Mouse (Mus musculus) liver, adult 2 months (tissue): ENCODE measurements around the gene Npw. TPM values are rescaled to one million over a fixed set of nuclear protein-coding genes. Genes with fewer than 3 reads are reported as not detected.

Source experiments
- DNase-seq: peaks from one replicate; pipeline ENCODE4 v3.0.0-alpha.2; 2011; ENCODE audit warnings: low read depth, low spot score; ENCODE audit errors: extremely low read depth
- H3K27ac ChIP-seq: fragments of 200-500 bp; replicated peaks from 2 replicates; pipeline ENCODE4 v1.5.1; 2012; ENCODE audit warnings: low read depth, mild to moderate bottlenecking, control low read depth, inconsistent platforms, low read length; ENCODE audit not compliant: insufficient read depth
- H3K27me3 ChIP-seq: fragments of 200-500 bp; 2 replicates; pipeline ENCODE4 v1.6.1; 2012; ENCODE audit warnings: mild to moderate bottlenecking, moderate library complexity, low read length, inconsistent platforms; ENCODE audit not compliant: control insufficient read depth, insufficient read depth
- H3K36me3 ChIP-seq: fragments of 200-500 bp; 2 replicates; pipeline ENCODE4 v1.6.1; 2012; ENCODE audit warnings: low read length, inconsistent platforms; ENCODE audit not compliant: control insufficient read depth, insufficient read depth
- H3K4me1 ChIP-seq: fragments of 200-500 bp; 2 replicates; pipeline ENCODE4 v1.6.1; 2011; ENCODE audit warnings: low read length; ENCODE audit not compliant: control insufficient read depth, insufficient read depth
- H3K4me3 ChIP-seq: fragments of 200-500 bp; 2 replicates; pipeline ENCODE4 v1.5.1; 2011; ENCODE audit warnings: low read depth, mild to moderate bottlenecking, control low read depth, low read length, moderate library complexity; ENCODE audit not compliant: insufficient read depth
- H3K79me2 ChIP-seq: fragments of 200-500 bp; 2 replicates; pipeline ENCODE4 v1.6.1; 2012; ENCODE audit warnings: inconsistent platforms, mild to moderate bottlenecking, low read length, moderate library complexity; ENCODE audit not compliant: control insufficient read depth, insufficient read depth
- H3K9ac ChIP-seq: fragments of 200-500 bp; 2 replicates; pipeline ENCODE4 v1.6.1; 2012; ENCODE audit warnings: low read depth, mild to moderate bottlenecking, control low read depth, inconsistent platforms, low read length
- CTCF ChIP-seq: fragments of 200-500 bp; IDR thresholded peaks from 2 replicates; pipeline ENCODE4 v1.5.1; 2011; ENCODE audit warnings: low read depth, low read length, control low read depth
- POLR2A ChIP-seq: fragments of 200-500 bp; IDR thresholded peaks from 2 replicates; pipeline ENCODE4 v1.6.1; 2011; ENCODE audit warnings: low read length, control low read depth; ENCODE audit not compliant: insufficient read depth; ENCODE audit errors: extremely low read depth
- WGBS: fragments of 180-500 bp; shearing (Covaris S2); methylation state at CpG from one replicate; pipeline ENCODE4 v1.1.7; 2018; 5-methylcytosine and 5-hydroxymethylcytosine counted together
- polyA plus RNA-seq: library from polyadenylated mRNA; depleted of rRNA; stranded (reverse); fragments of >200 nt; gene quantifications from 2 replicates; pipeline ENCODE4 v1.2.3, GENCODE M21; 2012; rRNA removed
- total RNA-seq: library from RNA; depleted of rRNA; stranded (reverse); fragments of >200 nt; gene quantifications from 2 replicates; pipeline ENCODE4 v1.2.3, GENCODE M21; 2014; rRNA removed

The Npw gene
- total and polyA plus RNA-seq, 2 experiments, result not detected

DNA sequence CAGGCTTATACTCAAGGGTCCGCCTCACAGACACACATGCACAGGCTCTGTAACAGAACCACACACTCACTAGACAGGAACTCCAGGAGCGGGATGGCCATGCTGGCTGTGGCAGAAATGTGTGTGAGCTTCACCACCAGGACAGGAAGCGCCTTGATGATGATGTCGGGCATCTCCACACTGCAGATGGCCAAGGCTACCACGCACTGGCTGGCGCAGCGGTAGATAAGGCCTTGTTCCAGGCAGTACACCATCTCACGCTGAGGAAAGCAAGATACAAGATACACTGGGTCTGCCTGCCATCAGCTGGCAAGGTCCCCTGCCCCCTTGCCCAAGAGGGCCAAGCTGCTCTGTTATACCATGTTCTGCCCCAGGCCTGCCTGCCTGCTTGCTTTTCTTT, 49.4 kb downstream of the Npw start:
- no peak for DNase-seq
- H3K4me1 ChIP-seq, result no peaks in the 10 kb centered on the region
- H3K36me3 ChIP-seq, result peaks cover 3% of the 10 kb centered on the region; the same call in 1 of the 2 replicates
- H3K27me3 ChIP-seq, result no peaks in the 10 kb centered on the region
- no peaks in the 10 kb centered on the region for H3K79me2 ChIP-seq
- H3K9ac ChIP-seq, result no peak overlapping the region
- no peak overlapping the region for H3K4me3 ChIP-seq
- TF ChIP-seq POLR2A (no peak), CTCF (no peak)
- WGBS, result 97% methylated on average over 8 of the region's 8 CpGs
- no peak overlapping the region for H3K27ac ChIP-seq

- TF ChIP-seq CTCF (no peak), POLR2A (no peak)
- no peak overlapping the region for H3K4me3 ChIP-seq
- no peaks in the 10 kb centered on the region for H3K27me3 ChIP-seq
- no peak for DNase-seq
- WGBS, result 91% methylated on average over 4 of the region's 4 CpGs
- H3K9ac ChIP-seq, result no peak overlapping the region
- no peaks in the 10 kb centered on the region for H3K36me3 ChIP-seq
- H3K79me2 ChIP-seq, result no peaks in the 10 kb centered on the region
- H3K4me1 ChIP-seq, result no peaks in the 10 kb centered on the region
- no peak overlapping the region for H3K27ac ChIP-seq
Measured at GRCm38 (mm10) chr17:24608370-24608769, 49.9 kb downstream of the Npw start.

Other genes starting within 250 kb of the Npw start
Only the 30 nearest of the 34 such genes appear.
- gene Eci1, start 231.8 kb downstream of the Npw start, total RNA-seq, result 176 and 218 TPM in 2 replicates
- 249 and 286 TPM in 2 replicates for gene Eci1, start 231.8 kb downstream of the Npw start, polyA plus RNA-seq
- gene Dnase1l2, start 215.4 kb downstream of the Npw start, total RNA-seq, result 0.74 and 1.2 TPM in 2 replicates
- 1.7 and 2.4 TPM in 2 replicates for gene Dnase1l2, start 215.4 kb downstream of the Npw start, polyA plus RNA-seq
- 5.6 and 6.7 TPM in 2 replicates for gene E4f1, start 188.1 kb downstream of the Npw start, total RNA-seq
- 21.6 and 33.3 TPM in 2 replicates for gene E4f1, start 188.1 kb downstream of the Npw start, polyA plus RNA-seq
- 9.2 and 11.9 TPM in 2 replicates for gene Pgp, start 188.1 kb downstream of the Npw start, total RNA-seq
- 25.8 and 26.6 TPM in 2 replicates for gene Pgp, start 188.1 kb downstream of the Npw start, polyA plus RNA-seq
- not detected in 2 replicates for gene Bricd5, start 184.6 kb downstream of the Npw start, total RNA-seq
- gene Bricd5, start 184.6 kb downstream of the Npw start, polyA plus RNA-seq, result 0.24 and 0.67 TPM in 2 replicates
- gene Mlst8, start 179.4 kb downstream of the Npw start, total RNA-seq, result 3.5 and 3.9 TPM in 2 replicates
- gene Mlst8, start 179.4 kb downstream of the Npw start, polyA plus RNA-seq, result 12.9 and 16.7 TPM in 2 replicates
- under 0.01 and 0.18 TPM in 2 replicates for gene Caskin1, start 169.9 kb downstream of the Npw start, total RNA-seq
- 0.18 and 0.26 TPM in 2 replicates for gene Caskin1, start 169.9 kb downstream of the Npw start, polyA plus RNA-seq
- gene Traf7, start 130.5 kb downstream of the Npw start, total RNA-seq, result 13.4 and 14.4 TPM in 2 replicates
- gene Traf7, start 130.5 kb downstream of the Npw start, polyA plus RNA-seq, result 25.3 and 47.5 TPM in 2 replicates
- gene Rab26, start 124.2 kb downstream of the Npw start, total RNA-seq, result 0.13 and 0.37 TPM in 2 replicates
- 0.15 and 0.40 TPM in 2 replicates for gene Rab26, start 124.2 kb downstream of the Npw start, polyA plus RNA-seq
- gene Pkd1, start 108.6 kb downstream of the Npw start, total RNA-seq, result 9.9 and 11.4 TPM in 2 replicates
- 14.7 and 17.4 TPM in 2 replicates for gene Pkd1, start 108.6 kb downstream of the Npw start, polyA plus RNA-seq
- gene Tsc2, start 25.8 kb downstream of the Npw start, total RNA-seq, result 19.5 and 27.9 TPM in 2 replicates
- gene Tsc2, start 25.8 kb downstream of the Npw start, polyA plus RNA-seq, result 63.4 and 79.3 TPM in 2 replicates
- gene Nthl1, start 25.8 kb downstream of the Npw start, total RNA-seq, result 8.1 and 9.7 TPM in 2 replicates
- 11.3 and 11.5 TPM in 2 replicates for gene Nthl1, start 25.8 kb downstream of the Npw start, polyA plus RNA-seq
- gene Slc9a3r2, start 8.1 kb downstream of the Npw start, total RNA-seq, result 8.8 and 13.6 TPM in 2 replicates
- 24.9 and 31.5 TPM in 2 replicates for gene Slc9a3r2, start 8.1 kb downstream of the Npw start, polyA plus RNA-seq
- gene Zfp598, start 11.2 kb upstream of the Npw start, total RNA-seq, result 11.1 and 16.0 TPM in 2 replicates
- gene Zfp598, start 11.2 kb upstream of the Npw start, polyA plus RNA-seq, result 67.8 and 106 TPM in 2 replicates
- 0.09 and 0.13 TPM in 2 replicates for gene Syngr3, start 31.5 kb upstream of the Npw start, total RNA-seq
- 0.10 TPM in 2 replicates for gene Syngr3, start 31.5 kb upstream of the Npw start, polyA plus RNA-seq
- gene Gfer, start 37.7 kb upstream of the Npw start, total RNA-seq, result 32.6 and 38.2 TPM in 2 replicates
- 49.8 and 51.9 TPM in 2 replicates for gene Gfer, start 37.7 kb upstream of the Npw start, polyA plus RNA-seq
- gene Noxo1, start 37.8 kb upstream of the Npw start, total RNA-seq, result 0.37 and 0.40 TPM in 2 replicates
- 2.7 TPM in 2 replicates for gene Noxo1, start 37.8 kb upstream of the Npw start, polyA plus RNA-seq
- 14.2 and 17.8 TPM in 2 replicates for gene Tbl3, start 49.2 kb upstream of the Npw start, total RNA-seq
- 29.4 and 37.9 TPM in 2 replicates for gene Tbl3, start 49.2 kb upstream of the Npw start, polyA plus RNA-seq
- not detected in 2 replicates for gene Rnf151, start 59.6 kb upstream of the Npw start, total RNA-seq
- 0.19 TPM in 1 of 2 replicates, not detected in the other for gene Rnf151, start 59.6 kb upstream of the Npw start, polyA plus RNA-seq
- 802 and 1,081 TPM in 2 replicates for gene Rps2, start 59.7 kb upstream of the Npw start, total RNA-seq
- 2,199 and 2,424 TPM in 2 replicates for gene Rps2, start 59.7 kb upstream of the Npw start, polyA plus RNA-seq
- gene Ndufb10, start 66.0 kb upstream of the Npw start, total RNA-seq, result 290 TPM in 2 replicates
- 265 and 300 TPM in 2 replicates for gene Ndufb10, start 66.0 kb upstream of the Npw start, polyA plus RNA-seq
- gene Rpl3l, start 69.4 kb upstream of the Npw start, total RNA-seq, result 0.46 TPM in 1 of 2 replicates, not detected in the other
- not detected in 2 replicates for gene Rpl3l, start 69.4 kb upstream of the Npw start, polyA plus RNA-seq
- gene Msrb1, start 78.2 kb upstream of the Npw start, total RNA-seq, result 184 and 192 TPM in 2 replicates
- gene Msrb1, start 78.2 kb upstream of the Npw start, polyA plus RNA-seq, result 447 and 506 TPM in 2 replicates
- gene Hs3st6, start 94.5 kb upstream of the Npw start, total RNA-seq, result 0.74 and 1.2 TPM in 2 replicates
- 2.3 and 3.9 TPM in 2 replicates for gene Hs3st6, start 94.5 kb upstream of the Npw start, polyA plus RNA-seq
- gene Meiob, start 145.8 kb upstream of the Npw start, total RNA-seq, result 4.9 and 6.7 TPM in 2 replicates
- 0.59 and 0.75 TPM in 2 replicates for gene Meiob, start 145.8 kb upstream of the Npw start, polyA plus RNA-seq
- gene Hagh, start 181.7 kb upstream of the Npw start, total RNA-seq, result 855 and 1,003 TPM in 2 replicates
- 900 and 1,325 TPM in 2 replicates for gene Hagh, start 181.7 kb upstream of the Npw start, polyA plus RNA-seq
- gene Fahd1, start 191.9 kb upstream of the Npw start, total RNA-seq, result 49.5 and 61.3 TPM in 2 replicates
- gene Fahd1, start 191.9 kb upstream of the Npw start, polyA plus RNA-seq, result 55.7 and 61.8 TPM in 2 replicates
- gene Igfals, start 207.5 kb upstream of the Npw start, total RNA-seq, result 112 and 127 TPM in 2 replicates
- gene Igfals, start 207.5 kb upstream of the Npw start, polyA plus RNA-seq, result 369 and 402 TPM in 2 replicates
- 16.2 and 24.7 TPM in 2 replicates for gene Nubp2, start 227.9 kb upstream of the Npw start, total RNA-seq
- gene Nubp2, start 227.9 kb upstream of the Npw start, polyA plus RNA-seq, result 30.2 and 33.0 TPM in 2 replicates
- 8.7 and 14.8 TPM in 2 replicates for gene Spsb3, start 228.2 kb upstream of the Npw start, total RNA-seq
- gene Spsb3, start 228.2 kb upstream of the Npw start, polyA plus RNA-seq, result 37.5 and 42.4 TPM in 2 replicates